Mouse (Mus musculus) MEL (cell line): ENCODE measurements at regions not wholly inside any gene's neighbourhood (a gene's known extent, or its start where the extent isn't known, plus 50 kb on each side); places are given as distances from the start of the nearest gene placed in this dataset.

Source experiments
- DNase-seq: peaks from one replicate; pipeline ENCODE4 v3.0.0; 2011; ENCODE audit warnings: low read depth, low spot score
- H3K27ac ChIP-seq: 2 replicates; pipeline ENCODE4 v1.5.1; 2012; ENCODE audit warnings: low read depth, mild to moderate bottlenecking, control low read depth, low read length, moderate library complexity; ENCODE audit not compliant: control insufficient read depth
- H3K27me3 ChIP-seq, 2 experiments: fragments of 150-350 bp in 1 of 2; sonication (generic) in 1 of 2; 2 replicates each; pipeline ENCODE4 v1.6.1; 2012; ENCODE audit warnings: low read length in 2 of 2, mild to moderate bottlenecking in 2 of 2, improper control_type of control experiment in 1 of 2, moderate library complexity in 1 of 2; ENCODE audit not compliant: insufficient read depth in 2 of 2, control insufficient read depth in 1 of 2
- H3K36me3 ChIP-seq, 2 experiments: 2 replicates each; pipeline ENCODE4 v1.6.1; 2012 to 2014; ENCODE audit warnings: low read length in 2 of 2, improper control_type of control experiment in 1 of 2, inconsistent platforms in 1 of 2, mild to moderate bottlenecking in 1 of 2; ENCODE audit not compliant: insufficient read depth in 2 of 2, control insufficient read depth in 1 of 2
- H3K4me1 ChIP-seq, 2 experiments: fragments of 150-350 bp in 1 of 2; sonication (generic) in 1 of 2; 2 replicates each; pipeline ENCODE4 v1.6.1; 2012; ENCODE audit warnings: low read length in 2 of 2, improper control_type of control experiment in 1 of 2, mild to moderate bottlenecking in 1 of 2; ENCODE audit not compliant: insufficient read depth in 2 of 2, control insufficient read depth in 1 of 2
- H3K4me3 ChIP-seq, 2 experiments: fragments of 150-350 bp in 1 of 2; sonication (generic) in 1 of 2; 2 replicates each; pipeline ENCODE4 v1.5.1; 2012; ENCODE audit warnings: low read depth in 2 of 2, low read length in 2 of 2, mild to moderate bottlenecking in 2 of 2, moderate library complexity in 2 of 2, control low read depth in 1 of 2, improper control_type of control experiment in 1 of 2; ENCODE audit not compliant: control insufficient read depth in 1 of 2, insufficient read depth in 1 of 2
- H3K79me2 ChIP-seq: 2 replicates; pipeline ENCODE4 v1.6.1; 2012; ENCODE audit warnings: mild to moderate bottlenecking, low read length, moderate library complexity; ENCODE audit not compliant: control insufficient read depth, poor library complexity, insufficient read depth
- H3K9ac ChIP-seq: 2 replicates; pipeline ENCODE4 v1.6.1; 2012; ENCODE audit warnings: low read depth, mild to moderate bottlenecking, control low read depth, low read length, moderate library complexity; ENCODE audit not compliant: control insufficient read depth, poor library complexity, severe bottlenecking
- H3K9me3 ChIP-seq: fragments of 150-350 bp; sonication (generic); replicated peaks from 2 replicates; pipeline ENCODE4 v1.6.1; 2012; ENCODE audit warnings: mild to moderate bottlenecking, low read length, improper control_type of control experiment, moderate library complexity; ENCODE audit not compliant: insufficient read depth
- BHLHE40 ChIP-seq: IDR thresholded peaks from 2 replicates; pipeline ENCODE4 v1.6.1; 2012; ENCODE audit warnings: low read depth, mild to moderate bottlenecking, inconsistent platforms, low read length, improper control_type of control experiment, borderline replicate concordance
- CTCF ChIP-seq, 3 experiments: IDR thresholded peaks in 2 of 3; conservative IDR thresholded peaks in 1 of 3; 2 replicates each; pipeline ENCODE4 v1.5.1; 2011 to 2012; ENCODE audit warnings: low read length in 3 of 3, low read depth in 2 of 3, mild to moderate bottlenecking in 2 of 3, improper control_type of control experiment in 1 of 3, inconsistent platforms in 1 of 3, mixed read lengths in 1 of 3, moderate library complexity in 1 of 3; ENCODE audit not compliant: control insufficient read depth in 1 of 3, insufficient read depth in 1 of 3, poor library complexity in 1 of 3, severe bottlenecking in 1 of 3
- E2F4 ChIP-seq: IDR thresholded peaks from 2 replicates; pipeline ENCODE4 v1.6.1; 2011; ENCODE audit warnings: low read depth, low read length, improper control_type of control experiment, borderline replicate concordance
- ETS1 ChIP-seq: IDR thresholded peaks from 2 replicates; pipeline ENCODE4 v1.6.1; 2012; ENCODE audit warnings: low read depth, mild to moderate bottlenecking, inconsistent platforms, low read length, improper control_type of control experiment, moderate library complexity
- GABPA ChIP-seq: IDR thresholded peaks from 2 replicates; pipeline ENCODE4 v1.6.1; 2012; ENCODE audit warnings: low read depth, mild to moderate bottlenecking, inconsistent platforms, low read length, improper control_type of control experiment, moderate library complexity
- GATA1 ChIP-seq: IDR thresholded peaks from 2 replicates; pipeline ENCODE4 v1.6.1; 2011; ENCODE audit warnings: low read depth, low read length, improper control_type of control experiment
- HCFC1 ChIP-seq: IDR thresholded peaks from 2 replicates; pipeline ENCODE4 v1.6.1; 2012; ENCODE audit warnings: low read depth, mild to moderate bottlenecking, inconsistent platforms, low read length, improper control_type of control experiment, moderate library complexity
- JUND ChIP-seq: IDR thresholded peaks from 2 replicates; pipeline ENCODE4 v1.6.1; 2011; ENCODE audit warnings: low read depth, mild to moderate bottlenecking, improper control_type of control experiment, low read length
- MAX ChIP-seq: IDR thresholded peaks from 2 replicates; pipeline ENCODE4 v1.6.1; 2011; ENCODE audit warnings: low read length, improper control_type of control experiment
- MEF2A ChIP-seq: IDR thresholded peaks from 2 replicates; pipeline ENCODE4 v1.6.1; 2014; ENCODE audit warnings: low read depth, mild to moderate bottlenecking, inconsistent platforms, low read length, improper control_type of control experiment; ENCODE audit not compliant: poor library complexity, insufficient replicate concordance, severe bottlenecking; ENCODE audit errors: extremely low read depth
- NELFE ChIP-seq: IDR thresholded peaks from 2 replicates; pipeline ENCODE4 v1.6.1; 2011; ENCODE audit warnings: low read depth, low read length, improper control_type of control experiment
- NRF1 ChIP-seq: IDR thresholded peaks from 2 replicates; pipeline ENCODE4 v1.6.1; 2014; ENCODE audit warnings: low read depth, mild to moderate bottlenecking, inconsistent platforms, low read length, improper control_type of control experiment, moderate library complexity; ENCODE audit not compliant: poor library complexity, insufficient read depth, severe bottlenecking
- POLR2AphosphoS2 ChIP-seq: IDR thresholded peaks from 2 replicates; pipeline ENCODE4 v1.6.1; 2011; ENCODE audit warnings: low read length, improper control_type of control experiment
- POLR2AphosphoS5 ChIP-seq: IDR thresholded peaks from 2 replicates; pipeline ENCODE4 v1.6.1; 2012; ENCODE audit warnings: low read depth, borderline replicate concordance, mild to moderate bottlenecking, inconsistent platforms, low read length, moderate library complexity, mixed read lengths
- RAD21 ChIP-seq: IDR thresholded peaks from 2 replicates; pipeline ENCODE4 v1.6.1; 2011; ENCODE audit warnings: mild to moderate bottlenecking, low read depth, low read length, improper control_type of control experiment
- RCOR1 ChIP-seq: IDR thresholded peaks from 2 replicates; pipeline ENCODE4 v1.6.1; 2012; ENCODE audit warnings: low read depth, mild to moderate bottlenecking, inconsistent platforms, low read length, improper control_type of control experiment
- TAL1 ChIP-seq: IDR thresholded peaks from 2 replicates; pipeline ENCODE4 v1.6.1; 2012; ENCODE audit warnings: mild to moderate bottlenecking, inconsistent platforms, low read length, moderate library complexity, mixed read lengths
- TBP ChIP-seq: IDR thresholded peaks from 2 replicates; pipeline ENCODE4 v1.8.0; 2011; ENCODE audit warnings: low read depth, low read length, improper control_type of control experiment
- TCF12 ChIP-seq: IDR thresholded peaks from 2 replicates; pipeline ENCODE4 v1.6.1; 2014; ENCODE audit warnings: low read depth, mild to moderate bottlenecking, inconsistent platforms, low read length, improper control_type of control experiment, moderate library complexity
- USF1 ChIP-seq: IDR thresholded peaks from 2 replicates; pipeline ENCODE4 v1.6.1; 2014; ENCODE audit warnings: low read depth, mild to moderate bottlenecking, inconsistent platforms, low read length, improper control_type of control experiment, moderate library complexity
- USF2 ChIP-seq, 2 experiments: IDR thresholded peaks; 2 replicates each; pipeline ENCODE4 v1.6.1; 2011 to 2012; ENCODE audit warnings: improper control_type of control experiment in 2 of 2, low read length in 2 of 2, borderline replicate concordance in 1 of 2, inconsistent platforms in 1 of 2, low read depth in 1 of 2, mild to moderate bottlenecking in 1 of 2; ENCODE audit not compliant: insufficient read depth in 1 of 2
- ZMIZ1 ChIP-seq: IDR thresholded peaks from 2 replicates; pipeline ENCODE4 v1.6.1; 2012; ENCODE audit warnings: low read depth, mild to moderate bottlenecking, inconsistent platforms, low read length, improper control_type of control experiment, moderate library complexity
- ZNF384 ChIP-seq: IDR thresholded peaks from 2 replicates; pipeline ENCODE4 v1.6.1; 2012; ENCODE audit warnings: low read depth, mild to moderate bottlenecking, inconsistent platforms, low read length, improper control_type of control experiment

DNA sequence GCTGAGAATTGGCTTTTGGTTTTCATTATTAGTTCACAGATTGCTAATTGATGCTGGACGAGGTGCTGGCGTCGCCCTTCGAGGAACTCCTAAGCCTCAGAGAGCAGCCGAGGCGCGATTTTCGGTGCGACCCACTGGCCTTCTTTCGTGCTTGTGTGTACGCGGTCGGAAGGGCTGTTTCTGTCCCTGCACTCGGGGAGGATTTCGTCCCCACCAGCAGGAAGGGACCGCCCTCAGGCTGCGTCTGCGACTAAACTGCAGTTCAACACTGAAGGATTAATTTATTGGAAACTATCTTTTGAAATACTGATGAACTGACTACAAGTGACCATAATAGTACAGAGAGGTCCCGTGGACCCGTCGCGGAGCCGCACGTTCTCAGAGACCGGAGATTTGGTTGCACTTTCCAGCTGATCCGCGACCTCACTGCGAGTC lies 228.4 kb upstream of the Sall1 start:
- no peaks in the 10 kb centered on the region for H3K36me3 ChIP-seq
- H3K4me1 ChIP-seq: no peaks in the 10 kb centered on the region
- TF ChIP-seq MEF2A (no peak), ZNF384 (no peak), POLR2AphosphoS2 (no peak), POLR2AphosphoS5 (no peak), TCF12 (no peak), GATA1 (no peak), GABPA (no peak)
- no peak for DNase-seq
- H3K27ac ChIP-seq: no peak overlapping the region
- no peaks in the 10 kb centered on the region for H3K27me3 ChIP-seq
- no peaks in the 10 kb centered on the region for H3K9me3 ChIP-seq
- no peak overlapping the region for H3K4me3 ChIP-seq
- no peak overlapping the region for H3K9ac ChIP-seq
- H3K79me2 ChIP-seq: no peaks in the 10 kb centered on the region

GRCm38 (mm10) chr8:89271381-89272355 lies 227.7 kb upstream of the Sall1 start:
- H3K9me3 ChIP-seq: no peaks in the 10 kb centered on the region
- no peak for DNase-seq
- TF ChIP-seq NELFE (no peak), MAX (no peak), RAD21 (no peak), GABPA (no peak), HCFC1 (no peak), E2F4 (no peak), CTCF (IDR thresholded peaks at IDR 0.05 in 2 of 3, conservative IDR thresholded peaks at IDR 0.05 in 1 of 3; ENCODE audit: control insufficient read depth in 1 of 3, insufficient read depth in 1 of 3, low read depth in 2 of 3, low read length in 3 of 3, poor library complexity in 1 of 3, severe bottlenecking in 1 of 3) (no peak), POLR2AphosphoS2 (no peak), GATA1 (no peak)
- H3K4me1 ChIP-seq: no peaks in the 10 kb centered on the region
- H3K79me2 ChIP-seq: no peaks in the 10 kb centered on the region
- H3K27ac ChIP-seq: no peak overlapping the region
- H3K4me3 ChIP-seq: no peak overlapping the region
- no peaks in the 10 kb centered on the region for H3K36me3 ChIP-seq
- no peaks in the 10 kb centered on the region for H3K27me3 ChIP-seq
- H3K9ac ChIP-seq: no peak overlapping the region

DNA sequence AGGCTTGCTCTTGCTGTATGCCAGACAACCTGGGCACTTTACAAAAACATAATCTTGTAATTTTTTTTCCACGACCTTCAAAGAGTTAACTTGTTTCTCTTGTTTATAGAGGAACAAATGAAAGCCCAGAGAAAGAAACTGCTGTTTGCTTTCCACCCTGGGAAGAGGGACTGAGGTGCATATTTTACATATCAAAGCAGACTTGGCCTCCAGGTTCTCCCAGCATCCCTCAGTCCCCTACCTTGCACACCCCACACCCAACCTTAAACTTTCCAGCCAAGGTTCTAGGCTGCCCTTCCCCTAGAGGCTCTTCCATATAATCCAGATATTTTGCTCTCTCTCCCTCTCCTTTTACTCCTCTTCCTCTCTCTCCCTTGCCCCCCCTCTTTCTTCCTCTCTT lies 226.0 kb upstream of the Sall1 start:
- Histone ChIP-seq H3K4me3 (no peak overlapping the region), H3K9ac (no peak overlapping the region), H3K27me3 (no peaks in the 10 kb centered on the region), H3K79me2 (no peaks in the 10 kb centered on the region), H3K9me3 (no peaks in the 10 kb centered on the region), H3K4me1 (no peaks in the 10 kb centered on the region), H3K36me3 (no peaks in the 10 kb centered on the region), H3K27ac (no peak overlapping the region)
- DNase-seq: no peak
- TF ChIP-seq TAL1 (no peak), USF2 (IDR thresholded peaks at IDR 0.05; ENCODE audit: borderline replicate concordance in 1 of 2, insufficient read depth in 1 of 2, low read depth in 1 of 2, low read length in 2 of 2) (no peak), ETS1 (no peak), RCOR1 (no peak), ZMIZ1 (no peak), TBP (no peak), JUND (no peak), NRF1 (no peak), RAD21 (no peak), BHLHE40 (no peak), CTCF (IDR thresholded peaks at IDR 0.05 in 2 of 3, conservative IDR thresholded peaks at IDR 0.05 in 1 of 3; ENCODE audit: control insufficient read depth in 1 of 3, insufficient read depth in 1 of 3, low read depth in 2 of 3, low read length in 3 of 3, poor library complexity in 1 of 3, severe bottlenecking in 1 of 3) (no peak), E2F4 (no peak), USF1 (no peak)
